Mouse (Mus musculus) limb, embryonic 14.5 days (tissue): Measurements from ENCODE around the gene Frrs1. TPM values are rescaled to one million over a fixed set of nuclear protein-coding genes. Genes with fewer than 3 reads are reported as not detected.

ENCODE experiments used
- ATAC-seq: fragments of 200-750 bp; cut with Nextera tagmentation; 2 replicates; pipeline ENCODE4 v1.8.0; 2017; ENCODE audit warnings: low read depth, moderate number of reproducible peaks, moderate TSS enrichment; ENCODE audit not compliant: low FRiP score
- DNase-seq: peaks from one replicate; pipeline ENCODE4 v3.0.0-alpha.2; 2015; ENCODE audit warnings: low spot score
- H3K27ac ChIP-seq: fragments of 300-500 bp; sonication (generic); replicated peaks from 2 replicates; pipeline ENCODE4 v1.5.1; 2014; ENCODE audit warnings: low read depth, mild to moderate bottlenecking, low read length, moderate library complexity, mixed read lengths
- H3K27me3 ChIP-seq: fragments of 300-500 bp; sonication (generic); 2 replicates; pipeline ENCODE4 v1.6.1; 2014; ENCODE audit warnings: low read length, mixed read lengths; ENCODE audit not compliant: control insufficient read depth, insufficient read depth
- H3K36me3 ChIP-seq: fragments of 300-500 bp; sonication (generic); 2 replicates; pipeline ENCODE4 v1.6.1; 2014; ENCODE audit warnings: mild to moderate bottlenecking, low read length, moderate library complexity, mixed read lengths; ENCODE audit not compliant: control insufficient read depth, insufficient read depth
- H3K4me1 ChIP-seq: fragments of 300-500 bp; sonication (generic); 2 replicates; pipeline ENCODE4 v1.6.1; 2014; ENCODE audit warnings: antibody characterized with exemption, low read length, mixed read lengths; ENCODE audit not compliant: control insufficient read depth, insufficient read depth
- H3K4me2 ChIP-seq: fragments of 300-500 bp; sonication (generic); replicated peaks from 2 replicates; pipeline ENCODE4 v1.6.1; 2014; ENCODE audit warnings: low read depth, mild to moderate bottlenecking, low read length, moderate library complexity; ENCODE audit not compliant: severe bottlenecking
- H3K4me3 ChIP-seq: fragments of 300-500 bp; sonication (generic); replicated peaks from 2 replicates; pipeline ENCODE4 v1.5.1; 2014; ENCODE audit warnings: low read length
- H3K9ac ChIP-seq: fragments of 300-500 bp; sonication (generic); 2 replicates; pipeline ENCODE4 v1.6.1; 2014; ENCODE audit warnings: mild to moderate bottlenecking, low read depth, low read length, moderate library complexity; ENCODE audit not compliant: severe bottlenecking
- H3K9me3 ChIP-seq: fragments of 300-500 bp; sonication (generic); 2 replicates; pipeline ENCODE4 v1.6.1; 2016; ENCODE audit warnings: low read length; ENCODE audit not compliant: control insufficient read depth
- POLR2A ChIP-seq: fragments of 200-500 bp; IDR thresholded peaks from 2 replicates; pipeline ENCODE4 v1.8.0; 2012; ENCODE audit warnings: inconsistent platforms, mild to moderate bottlenecking, moderate library complexity, borderline replicate concordance; ENCODE audit not compliant: insufficient read depth, insufficient read length; ENCODE audit errors: extremely low read depth
- WGBS: fragments of 180-500 bp; shearing (Covaris S2); extraction: QIAGEN DNeasy Blood & Tissue Kit; methylation state at CpG from one replicate; pipeline ENCODE4 v1.1.7; 2014; 5-methylcytosine and 5-hydroxymethylcytosine counted together
- polyA plus RNA-seq, 2 experiments: library from polyadenylated mRNA; depleted of rRNA in 1 of 2; stranded (reverse) in 1 of 2; unstranded in 1 of 2; fragments of >200 nt; fragmentation: Nextera tagmentation in 1 of 2; extraction: Ambion mirVana in 1 of 2; gene quantifications; 2 replicates each; pipeline versions ENCODE4 v1.2.1 to v1.2.3; 2012 to 2014

The Frrs1 gene
- polyA plus RNA-seq, 2 experiments: 6.4 to 12.4 TPM

DNA sequence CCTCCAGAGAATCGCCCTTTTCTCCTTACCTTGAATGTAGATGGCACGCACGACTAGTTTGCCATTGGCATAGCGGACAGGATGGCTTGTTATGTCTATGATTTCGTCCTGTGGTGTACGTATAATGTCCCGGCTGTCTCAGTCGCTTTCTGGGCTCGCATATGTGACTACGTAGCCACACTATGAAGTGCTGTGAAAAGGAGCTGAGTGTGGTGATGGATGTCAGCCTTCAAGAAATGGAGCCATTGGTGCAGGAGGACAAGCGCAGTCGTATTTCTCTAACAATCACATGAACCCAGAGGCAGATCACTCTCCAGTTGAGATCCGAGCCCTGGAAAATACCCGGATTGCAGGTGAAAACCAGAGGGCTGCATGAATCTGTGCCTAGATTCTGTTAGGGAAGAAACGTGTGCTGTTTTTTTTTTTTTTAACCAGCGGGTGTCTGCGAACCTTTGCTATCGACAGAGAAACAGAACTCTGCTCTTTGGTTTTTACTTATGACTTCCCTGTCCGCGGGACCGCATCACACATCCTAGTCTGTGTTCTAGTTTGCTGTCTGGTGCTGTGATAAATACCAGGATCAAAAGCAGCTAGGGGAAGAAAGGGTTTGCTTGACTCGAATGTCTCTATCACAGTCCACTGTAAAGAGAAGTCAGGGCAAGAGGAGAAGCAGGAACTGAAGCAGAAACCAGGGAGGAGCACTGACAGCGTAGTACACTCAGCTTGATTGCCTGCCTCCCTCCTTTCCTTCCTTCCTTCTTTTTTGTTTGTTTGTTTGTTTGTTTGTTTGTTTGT, 22.4 kb upstream of the Frrs1 start:
- H3K27me3 ChIP-seq: no peaks in the 10 kb centered on the region
- ATAC-seq: no peak
- H3K9ac ChIP-seq: no peak overlapping the region

DNA sequence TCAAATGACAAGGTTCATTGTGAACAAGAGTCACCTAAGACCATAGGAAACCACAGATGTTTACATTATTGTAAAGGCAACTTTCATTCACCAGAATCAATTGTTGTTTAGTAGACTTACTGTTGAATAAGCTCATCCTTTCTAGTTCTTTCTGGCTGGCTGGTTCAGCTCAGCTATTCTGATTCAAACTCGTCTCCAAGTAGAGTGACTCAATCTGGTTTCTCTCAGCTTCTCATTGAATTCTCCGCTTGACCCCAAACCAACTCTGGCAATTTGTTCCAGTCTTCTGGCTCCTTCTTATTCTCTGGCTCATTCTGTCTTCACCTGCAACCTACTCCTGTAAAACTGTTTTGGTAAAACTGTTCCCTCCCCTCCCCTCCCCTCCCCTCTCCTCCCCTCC, 18.0 kb upstream of the Frrs1 start:
- ATAC-seq (no peak), DNase-seq (no peak)
- no peak for TF ChIP-seq POLR2A
- Histone ChIP-seq H3K9ac (no peak overlapping the region), H3K27ac (no peak overlapping the region), H3K4me3 (no peak overlapping the region), H3K4me2 (no peak overlapping the region), H3K27me3 (no peaks in the 10 kb centered on the region), H3K36me3 (no peaks in the 10 kb centered on the region), H3K9me3 (no peaks in the 10 kb centered on the region), H3K4me1 (no peaks in the 10 kb centered on the region)
- WGBS: 73% methylated on average over 2 of the region's 2 CpGs

More for the DNA sequence above, 22.4 kb upstream of the Frrs1 start:
- Histone ChIP-seq H3K4me2 (no peak overlapping the region), H3K9me3 (no peaks in the 10 kb centered on the region), H3K36me3 (no peaks in the 10 kb centered on the region), H3K4me3 (no peak overlapping the region), H3K27ac (no peak overlapping the region), H3K4me1 (no peaks in the 10 kb centered on the region)
- 80% methylated on average over 23 of the region's 23 CpGs for WGBS
- TF ChIP-seq POLR2A: no peak
- no peak for DNase-seq

DNA sequence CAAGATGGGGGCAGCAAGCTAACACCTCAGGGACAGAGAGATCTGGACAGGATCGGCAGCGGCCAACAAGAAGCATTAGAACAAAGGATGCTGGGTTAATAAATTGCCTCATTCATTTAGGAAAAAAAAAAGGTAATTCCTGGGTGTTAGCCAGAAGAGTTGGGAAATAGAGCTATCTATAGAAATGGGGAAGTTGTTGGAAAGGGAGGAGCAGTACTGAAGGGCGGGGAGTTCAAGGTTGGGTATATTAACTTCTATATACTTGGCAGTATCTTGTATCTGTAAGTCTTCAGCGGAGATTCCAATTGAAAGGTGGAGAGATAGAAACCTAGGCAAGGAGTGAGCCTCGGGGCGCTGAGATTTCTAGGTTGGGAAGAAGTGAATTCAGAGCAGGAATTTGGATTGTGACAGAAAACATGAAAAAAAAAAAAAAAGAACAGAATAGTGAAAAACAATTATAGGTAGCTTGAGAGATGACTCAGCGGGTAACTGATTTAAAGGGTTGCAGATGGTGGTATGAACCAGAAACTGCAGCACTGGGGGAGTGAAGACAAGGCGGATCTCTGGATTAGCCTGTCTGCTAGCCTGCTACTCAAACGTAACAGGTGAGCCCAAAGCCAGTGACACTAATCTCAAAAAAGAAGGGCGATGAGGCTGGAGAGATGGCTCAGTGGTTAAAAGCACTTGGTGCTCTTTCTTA, 14.2 kb upstream of the Frrs1 start:
- H3K27ac ChIP-seq: no peak overlapping the region
- no peak overlapping the region for H3K9ac ChIP-seq
- no peaks in the 10 kb centered on the region for H3K4me1 ChIP-seq
- no peaks in the 10 kb centered on the region for H3K9me3 ChIP-seq
- H3K4me3 ChIP-seq: no peak overlapping the region
- no peaks in the 10 kb centered on the region for H3K36me3 ChIP-seq
- H3K27me3 ChIP-seq: no peaks in the 10 kb centered on the region
- WGBS: 82% methylated on average over 10 of the region's 10 CpGs
- ATAC-seq (no peak), DNase-seq (no peak)
- TF ChIP-seq POLR2A: no peak
- no peak overlapping the region for H3K4me2 ChIP-seq

DNA sequence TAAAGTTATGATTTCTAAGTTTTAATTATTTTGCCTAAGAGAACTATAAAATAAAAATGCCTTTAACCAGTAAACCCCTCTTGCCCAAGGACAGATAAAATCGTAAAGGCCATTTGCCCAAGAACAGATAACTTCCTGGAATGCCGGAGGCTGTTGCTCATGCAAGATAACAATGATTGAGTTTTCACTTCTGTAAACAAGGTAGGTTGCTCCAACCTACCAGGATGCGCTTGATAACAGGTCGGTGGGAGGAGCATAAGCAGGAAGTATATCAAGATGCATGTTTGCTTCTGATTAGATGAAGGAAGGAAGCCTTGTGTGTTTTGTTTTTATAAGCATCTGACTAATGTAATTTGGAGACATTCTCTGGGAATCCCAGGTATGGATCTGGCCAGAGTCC, 13.2 kb upstream of the Frrs1 start:
- ATAC-seq (no peak), DNase-seq (no peak)
- Histone ChIP-seq H3K36me3 (no peaks in the 10 kb centered on the region), H3K4me2 (no peak overlapping the region), H3K27ac (no peak overlapping the region), H3K27me3 (no peaks in the 10 kb centered on the region), H3K9ac (no peak overlapping the region), H3K4me1 (no peaks in the 10 kb centered on the region), H3K9me3 (no peaks in the 10 kb centered on the region), H3K4me3 (no peak overlapping the region)
- TF ChIP-seq POLR2A: no peak
- 72% methylated on average over 4 of the region's 4 CpGs for WGBS

DNA sequence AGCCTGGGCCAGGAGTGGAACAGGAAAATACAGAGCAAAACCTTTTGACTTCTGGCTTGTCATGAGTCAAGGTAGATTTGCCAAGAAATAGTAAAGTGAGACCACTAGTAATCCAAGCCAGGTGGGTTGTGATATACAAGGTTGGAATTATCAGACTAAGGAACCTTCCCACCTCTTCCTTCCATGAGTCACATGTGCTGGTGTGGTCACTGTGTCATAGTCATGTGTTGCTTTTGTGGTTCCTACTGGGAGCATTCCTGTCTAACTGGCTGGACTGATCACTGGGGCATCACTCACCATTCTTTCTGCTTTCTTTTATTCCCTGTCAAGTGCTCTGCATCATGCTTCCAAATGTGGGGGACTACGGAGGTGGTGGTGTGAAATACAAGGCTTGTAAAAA, 11.2 kb upstream of the Frrs1 start:
- H3K27me3 ChIP-seq: no peaks in the 10 kb centered on the region
- no peak overlapping the region for H3K27ac ChIP-seq
- no peak overlapping the region for H3K9ac ChIP-seq
- 82% methylated on average over 1 of the region's 1 CpGs for WGBS
- DNase-seq (no peak), ATAC-seq (no peak)
- TF ChIP-seq POLR2A: no peak
- no peak overlapping the region for H3K4me2 ChIP-seq
- H3K4me1 ChIP-seq: no peaks in the 10 kb centered on the region
- H3K4me3 ChIP-seq: no peak overlapping the region
- H3K36me3 ChIP-seq: no peaks in the 10 kb centered on the region
- no peaks in the 10 kb centered on the region for H3K9me3 ChIP-seq
